Mouse (Mus musculus) hindbrain, embryonic 10.5 days (tissue): ENCODE results near the gene Arsg. TPM values are rescaled to one million over a fixed set of nuclear protein-coding genes. Genes with fewer than 3 reads are reported as not detected.
A peak's percentile ranks its signal among the peaks of the same experiment; 100 is the strongest.
"Not testable (repeated sequence)": the region's sequence is repeated elsewhere in the genome, so short reads cannot be mapped to it uniquely, and the experiment has no call there.

Experiments
- DNase-seq: peaks from one replicate; pipeline ENCODE4 v3.0.0-alpha.2; 2017; ENCODE audit warnings: low spot score
- H3K27ac ChIP-seq: fragments of 300-500 bp; sonication (generic); 2 replicates; pipeline ENCODE4 v1.5.1; 2016; ENCODE audit warnings: mild to moderate bottlenecking, moderate library complexity
- H3K27me3 ChIP-seq: fragments of 300-500 bp; sonication (generic); 2 replicates; pipeline ENCODE4 v1.6.1; 2016; ENCODE audit warnings: mild to moderate bottlenecking; ENCODE audit not compliant: poor library complexity, insufficient read depth, severe bottlenecking
- H3K36me3 ChIP-seq: fragments of 300-500 bp; sonication (generic); 2 replicates; pipeline ENCODE4 v1.6.1; 2016; ENCODE audit warnings: mild to moderate bottlenecking, moderate library complexity
- H3K4me1 ChIP-seq: fragments of 300-500 bp; sonication (generic); replicated peaks from 2 replicates; pipeline ENCODE4 v1.6.1; 2016; ENCODE audit warnings: mild to moderate bottlenecking
- H3K4me3 ChIP-seq: fragments of 300-500 bp; sonication (generic); 2 replicates; pipeline ENCODE4 v1.5.1; 2016; ENCODE audit warnings: mild to moderate bottlenecking, moderate library complexity
- H3K9me3 ChIP-seq: fragments of 300-500 bp; sonication (generic); 2 replicates; pipeline ENCODE4 v1.6.1; 2016; ENCODE audit warnings: mild to moderate bottlenecking, moderate library complexity
- WGBS: fragments of 180-500 bp; shearing (Covaris S2); methylation state at CpG from one replicate; pipeline ENCODE4 v1.1.7; 2016; 5-methylcytosine and 5-hydroxymethylcytosine counted together
- polyA plus RNA-seq: library from polyadenylated mRNA; unstranded; fragments of >200 nt; fragmentation: Nextera tagmentation; extraction: Ambion mirVana; gene quantifications from 2 replicates; pipeline ENCODE4 v1.2.1, GENCODE M21; 2016

Gene Arsg
- polyA plus RNA-seq, 1 experiment from 2014 or later: 3.8 TPM

DNA sequence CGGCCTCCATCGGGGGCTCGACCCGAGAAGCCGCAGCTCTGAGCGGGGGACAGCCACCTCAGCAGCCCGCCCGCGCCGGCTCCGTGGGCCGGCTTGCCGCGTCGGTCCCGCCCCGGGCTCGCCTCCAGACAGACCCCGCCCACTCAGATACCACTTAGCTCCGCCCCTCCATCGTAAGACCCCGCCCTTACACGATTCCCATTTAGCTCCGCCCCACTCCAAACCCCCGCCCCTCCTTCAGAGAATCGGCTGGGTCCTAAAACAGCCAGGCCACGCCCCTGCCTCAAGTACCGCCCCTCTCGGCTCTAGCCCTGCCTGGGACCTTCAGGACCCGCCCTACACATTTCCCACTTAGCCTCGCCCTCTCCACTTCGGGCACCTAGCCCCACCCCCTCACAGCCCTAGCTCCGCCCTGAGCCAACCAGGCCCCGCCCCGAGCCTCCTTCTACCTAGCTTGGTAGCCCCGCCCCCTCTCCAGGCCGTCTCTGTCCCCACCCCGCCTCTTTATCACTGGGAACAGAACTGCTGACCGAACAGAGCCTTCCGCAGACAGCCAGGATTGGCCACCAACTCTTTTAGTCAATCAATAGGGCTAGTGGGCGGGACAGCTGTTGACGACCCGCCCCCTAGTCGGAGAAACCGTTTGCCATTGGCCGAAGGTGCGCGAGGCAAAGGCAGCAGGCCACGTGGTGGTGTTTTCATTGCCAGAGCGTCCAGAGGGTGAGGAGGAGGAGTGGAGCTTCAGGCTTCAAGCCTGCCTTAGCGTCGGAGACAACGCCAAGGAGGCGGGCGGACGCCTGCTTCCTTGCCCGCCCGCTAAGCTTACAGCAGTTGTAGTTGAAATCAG lies 138.4 kb downstream of the Arsg start, which contains the start of gene Wipi1:
TSS of gene Wipi1 (minus strand) at position 665 of the 847 bp plus-strand sequence.
- no peaks in the 10 kb centered on the region for H3K9me3 ChIP-seq
- H3K27me3 ChIP-seq: peaks cover 8% of the 10 kb centered on the region
- H3K4me1 ChIP-seq: peaks cover 28% of the 10 kb centered on the region
- peak; percentile 99 for DNase-seq
- peak within 1 kb of the TSS; percentile 91 for H3K27ac ChIP-seq
- under 1% methylated on average over 58 of the region's 58 CpGs for WGBS
- H3K4me3 ChIP-seq: peak within 1 kb of the TSS; percentile 81
- no peaks in the 10 kb centered on the region for H3K36me3 ChIP-seq

DNA sequence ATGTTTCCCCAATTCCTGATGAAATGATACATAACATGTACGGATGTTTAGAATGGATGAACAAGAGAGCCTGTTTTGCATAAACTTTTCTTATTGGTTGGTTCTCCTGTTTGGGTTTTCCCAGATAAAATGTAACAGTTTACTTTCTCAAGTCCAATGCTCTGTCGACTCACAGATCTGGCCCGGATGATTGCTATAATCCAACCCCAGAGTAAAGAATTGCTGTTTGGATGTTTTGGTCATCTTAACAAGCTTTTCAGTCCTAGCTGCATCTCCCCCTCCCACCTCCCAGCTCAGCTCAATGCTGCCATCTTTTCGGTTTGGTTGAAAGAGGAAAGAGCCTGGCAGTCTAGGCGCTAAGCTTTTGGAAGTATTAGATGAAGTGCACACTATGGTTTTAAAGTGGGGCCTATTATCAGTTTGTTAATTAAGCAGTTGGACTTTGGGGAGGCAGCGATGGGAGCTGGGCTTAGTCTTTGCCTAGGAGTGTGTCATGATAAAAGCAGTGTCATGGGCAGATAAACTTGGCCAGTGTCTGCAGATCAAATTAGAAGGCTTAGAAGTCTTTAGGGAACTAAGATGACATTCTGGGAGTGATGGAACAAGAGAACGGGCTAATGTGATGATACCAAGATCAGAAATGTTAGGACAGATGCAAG lies 139.8 kb downstream of the Arsg start:
- no peak for DNase-seq
- Histone ChIP-seq H3K36me3 (no peaks in the 10 kb centered on the region), H3K27me3 (peaks cover 8% of the 10 kb centered on the region), H3K27ac (no peak overlapping the region), H3K4me3 (no peak overlapping the region), H3K4me1 (peaks cover 28% of the 10 kb centered on the region), H3K9me3 (no peaks in the 10 kb centered on the region)
- 73% methylated on average over 7 of the region's 7 CpGs for WGBS

DNA sequence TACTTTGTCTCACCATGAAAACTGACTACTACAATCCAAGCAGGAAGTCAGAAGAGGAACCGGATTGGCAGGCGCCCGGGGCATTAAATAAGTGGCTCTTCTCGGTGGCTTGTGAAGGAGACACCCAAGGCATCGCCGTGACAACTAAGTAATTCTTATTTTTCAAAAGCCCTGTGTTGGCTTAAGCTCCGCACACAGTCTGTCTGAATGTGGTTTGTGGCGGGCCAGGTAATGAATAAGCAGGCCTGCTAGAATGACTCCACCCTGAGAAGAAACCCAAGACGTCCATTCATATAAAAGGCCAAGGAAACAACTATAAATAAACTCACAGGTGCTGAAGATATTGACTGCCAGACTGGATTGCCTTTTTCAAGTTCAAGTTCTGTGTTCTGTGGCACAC lies 142.1 kb downstream of the Arsg start:
- Histone ChIP-seq H3K9me3 (no peaks in the 10 kb centered on the region), H3K4me1 (peaks cover 20% of the 10 kb centered on the region), H3K4me3 (no peak overlapping the region), H3K27me3 (peaks cover 8% of the 10 kb centered on the region), H3K27ac (no peak overlapping the region), H3K36me3 (no peaks in the 10 kb centered on the region)
- no peak for DNase-seq
- WGBS: 77% methylated on average over 9 of the region's 9 CpGs

DNA sequence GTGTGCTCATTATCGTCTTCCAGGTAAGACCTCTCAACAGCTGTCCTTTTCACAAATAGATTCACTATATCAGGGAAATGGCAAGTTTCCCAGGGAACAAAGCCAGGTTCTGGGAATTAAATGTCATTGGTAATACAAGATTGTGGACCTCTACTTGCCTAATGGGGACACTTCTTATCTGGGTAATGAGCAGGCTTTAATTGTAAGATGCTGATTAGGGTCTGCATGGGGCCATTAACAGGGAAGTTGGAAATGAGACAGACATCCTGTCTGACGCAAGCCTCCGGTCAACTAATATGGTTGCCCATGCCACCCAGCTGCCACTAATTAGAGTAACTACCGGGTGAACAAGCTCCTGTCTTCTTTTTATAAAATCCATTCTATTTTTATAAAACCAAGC lies 143.2 kb downstream of the Arsg start:
- Histone ChIP-seq H3K9me3 (no peaks in the 10 kb centered on the region), H3K36me3 (no peaks in the 10 kb centered on the region), H3K4me1 (peaks cover 11% of the 10 kb centered on the region; the same call in 1 of the 2 replicates), H3K4me3 (no peak overlapping the region), H3K27me3 (peaks cover 8% of the 10 kb centered on the region), H3K27ac (no peak overlapping the region)
- no peak for DNase-seq
- WGBS: 83% methylated on average over 4 of the region's 4 CpGs

DNA sequence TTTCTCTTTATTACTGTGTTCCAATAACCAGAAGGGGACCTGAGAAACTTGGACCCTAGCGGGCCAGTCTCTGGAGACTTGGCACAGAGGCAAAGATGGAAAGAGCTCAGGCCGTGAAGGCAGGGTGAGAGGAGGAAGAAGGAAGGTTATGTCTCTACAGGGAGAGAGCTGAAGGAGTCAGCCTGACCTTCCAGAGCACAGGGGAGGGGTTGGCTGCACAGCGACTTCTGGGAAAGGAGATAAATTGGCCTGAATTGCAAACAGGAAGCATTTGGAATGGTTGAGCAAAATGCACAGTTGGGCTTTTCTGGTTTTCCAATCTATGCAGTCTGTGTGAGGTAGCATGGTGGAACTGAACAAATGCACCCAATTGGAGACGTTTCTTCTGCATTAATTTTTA lies 143.6 kb downstream of the Arsg start:
- Histone ChIP-seq H3K4me1 (peaks cover 9% of the 10 kb centered on the region; the same call in 1 of the 2 replicates), H3K36me3 (no peaks in the 10 kb centered on the region), H3K27ac (no peak overlapping the region), H3K4me3 (no peak overlapping the region), H3K27me3 (peaks cover 8% of the 10 kb centered on the region), H3K9me3 (no peaks in the 10 kb centered on the region)
- no peak for DNase-seq
- 73% methylated on average over 4 of the region's 4 CpGs for WGBS

DNA sequence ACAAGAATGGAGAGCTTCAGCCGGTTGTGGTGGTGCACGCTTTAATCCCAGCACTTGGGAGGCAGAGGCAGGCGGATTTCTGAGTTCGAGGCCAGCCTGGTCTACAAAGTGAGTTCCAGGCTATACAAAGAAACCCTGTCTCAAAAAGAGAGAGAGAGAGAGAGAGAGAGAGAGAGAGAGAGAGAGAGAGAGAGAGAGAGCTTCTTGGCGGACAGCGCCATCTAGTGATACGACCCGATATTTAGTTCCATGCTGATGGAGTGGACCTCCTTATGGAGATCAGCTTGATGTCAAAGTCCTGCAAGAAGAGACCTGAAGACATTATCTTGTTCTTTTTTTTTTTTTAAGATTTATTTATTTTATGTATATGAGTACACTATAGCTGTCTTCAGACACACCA lies 145.9 kb downstream of the Arsg start:
- H3K36me3 ChIP-seq, H3K4me1 ChIP-seq, H3K9me3 ChIP-seq, H3K27me3 ChIP-seq, H3K27ac ChIP-seq, H3K4me3 ChIP-seq: not testable (repeated sequence)
- WGBS: 34% methylated on average over 8 of the region's 8 CpGs
- peak; percentile 42 for DNase-seq

DNA sequence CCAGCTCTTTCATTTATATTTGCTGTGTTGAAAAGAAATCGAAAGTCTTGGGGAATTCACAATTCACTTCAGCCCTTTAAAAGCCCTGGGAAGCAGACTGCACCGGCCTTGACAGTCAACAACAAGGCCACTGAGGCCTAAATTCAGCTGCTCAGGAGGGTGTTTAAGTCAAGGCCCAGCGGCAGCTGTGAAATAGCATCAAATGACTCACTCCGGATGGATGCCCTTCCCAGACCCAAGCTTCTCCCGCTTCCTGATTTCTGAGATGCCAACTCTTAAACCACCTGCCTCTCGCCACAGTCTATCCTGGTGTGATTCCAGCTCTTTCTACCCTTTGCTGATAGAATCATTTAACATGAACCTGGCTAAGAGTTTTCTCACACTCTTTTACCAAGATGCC lies 147.2 kb downstream of the Arsg start:
- no peaks in the 10 kb centered on the region for H3K27me3 ChIP-seq
- H3K9me3 ChIP-seq: no peaks in the 10 kb centered on the region
- 82% methylated on average over 6 of the region's 6 CpGs for WGBS
- H3K4me3 ChIP-seq: no peak overlapping the region
- peaks cover 6% of the 10 kb centered on the region; the same call in 1 of the 2 replicates for H3K4me1 ChIP-seq
- no peak for DNase-seq
- H3K36me3 ChIP-seq: no peaks in the 10 kb centered on the region
- H3K27ac ChIP-seq: no peak overlapping the region

DNA sequence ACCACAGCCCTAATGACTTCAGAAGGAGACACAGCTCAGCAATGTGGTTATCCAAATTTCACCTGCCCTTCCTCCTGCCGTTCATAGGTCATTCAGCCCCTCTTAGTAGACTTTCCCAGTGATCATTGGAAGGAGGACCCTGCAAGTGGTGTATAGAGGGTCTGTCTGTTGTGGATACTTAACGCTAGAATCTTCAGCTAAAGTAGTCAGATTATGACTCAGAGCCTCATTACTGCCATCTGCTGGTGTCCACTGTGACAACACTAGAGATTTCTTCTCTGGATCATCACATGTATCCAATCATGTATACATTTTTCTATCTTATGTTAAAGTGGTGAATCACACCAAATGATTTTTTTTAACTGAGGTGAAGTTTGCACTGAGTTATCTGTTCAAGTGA lies 148.0 kb downstream of the Arsg start:
- H3K4me3 ChIP-seq: no peak overlapping the region
- WGBS: 32% methylated on average over 2 of the region's 2 CpGs
- H3K27me3 ChIP-seq: no peaks in the 10 kb centered on the region
- H3K36me3 ChIP-seq: no peaks in the 10 kb centered on the region
- peak; percentile 49 for DNase-seq
- H3K27ac ChIP-seq: no peak overlapping the region
- H3K9me3 ChIP-seq: no peaks in the 10 kb centered on the region
- H3K4me1 ChIP-seq: peaks cover 6% of the 10 kb centered on the region; the same call in 1 of the 2 replicates

DNA sequence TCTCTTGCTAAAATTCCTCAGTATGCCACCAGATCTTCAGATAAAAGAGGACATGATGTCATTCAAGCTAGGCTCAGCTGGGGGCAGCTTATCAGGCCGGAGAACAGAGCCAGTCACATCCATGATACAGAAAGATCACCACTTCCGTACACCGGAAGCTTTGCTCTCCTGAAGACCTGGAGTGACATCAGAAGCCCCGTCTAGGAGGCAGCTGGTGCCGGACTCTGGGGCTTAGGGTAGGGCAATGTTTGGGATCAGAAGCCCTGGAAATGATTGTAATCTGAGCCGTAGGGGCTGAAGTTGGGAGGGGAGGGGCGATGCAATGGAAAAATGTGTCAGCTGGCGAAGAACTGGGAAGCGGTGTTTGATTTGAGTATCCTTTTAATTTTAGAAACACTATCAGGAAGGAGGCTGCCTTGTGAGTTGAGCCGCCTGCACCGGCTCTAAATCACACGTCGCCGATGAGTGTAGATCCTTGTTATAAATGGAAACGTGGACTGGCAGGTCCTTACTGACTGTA lies 149.4 kb downstream of the Arsg start:
- DNase-seq: peak; percentile 9
- Histone ChIP-seq H3K9me3 (no peaks in the 10 kb centered on the region), H3K4me1 (peaks cover 6% of the 10 kb centered on the region; the same call in 1 of the 2 replicates), H3K27ac (no peak overlapping the region), H3K27me3 (no peaks in the 10 kb centered on the region), H3K4me3 (no peak overlapping the region), H3K36me3 (no peaks in the 10 kb centered on the region)
- 52% methylated on average over 15 of the region's 15 CpGs for WGBS

Other genes starting within 250 kb of the Arsg start
- gene Rgs9, start 175.2 kb upstream of the Arsg start, polyA plus RNA-seq: 1.3 and 1.8 TPM in 2 replicates
- gene Gna13, start 110.5 kb upstream of the Arsg start, polyA plus RNA-seq: 15.6 and 20.2 TPM in 2 replicates
- gene 9930022D16Rik, start 59.5 kb upstream of the Arsg start, polyA plus RNA-seq: not detected in 2 replicates
- 40.8 and 41.9 TPM in 2 replicates for gene Amz2, start 47.4 kb upstream of the Arsg start, polyA plus RNA-seq
- 3.6 and 5.5 TPM in 2 replicates for gene Slc16a6, start 224 bp downstream of the Arsg start, polyA plus RNA-seq
- 16.0 and 16.2 TPM in 2 replicates for gene Wipi1, start 138.6 kb downstream of the Arsg start, polyA plus RNA-seq
- gene Prkar1a, start 176.0 kb downstream of the Arsg start, polyA plus RNA-seq: 313 and 331 TPM in 2 replicates
- 1.5 and 2.0 TPM in 2 replicates for gene Fam20a, start 248.9 kb downstream of the Arsg start, polyA plus RNA-seq